ENCODE assay signal across 21 mouse cellular contexts in the genomic region with DNA sequence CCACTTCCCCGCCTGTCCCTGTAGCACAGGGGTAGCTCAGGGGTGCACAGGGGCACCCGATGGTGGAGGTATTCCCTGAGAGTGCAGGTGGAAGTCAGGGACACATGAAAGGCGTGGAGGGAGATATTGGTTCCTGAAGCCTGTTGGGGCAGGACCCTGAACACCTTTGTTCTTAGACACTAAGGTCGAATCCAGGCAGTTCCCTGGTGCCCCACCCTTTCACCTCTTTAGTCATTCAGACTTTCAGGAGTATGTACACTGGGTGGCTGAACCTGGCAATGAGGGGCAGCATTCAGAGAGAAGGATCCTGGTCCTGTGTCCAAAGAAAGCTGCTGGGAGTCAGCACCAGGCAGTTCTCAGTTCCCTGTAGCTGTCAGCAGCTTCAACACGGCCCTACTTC. TPM values are rescaled to one million over a fixed set of nuclear protein-coding genes. Genes with fewer than 3 reads are reported as not detected.
"Had no signal": no experiment of that assay in that cellular context is flagged by ENCODE, and none has a peak within 500 bp of the region (broad histone marks: within the 10 kb centered on the region; RNA-seq: fewer than 3 reads in every experiment).

No protein-coding gene starts in this region.

- H3K4me2 ChIP-seq: liver, embryonic 13.5 days; lung, embryonic 15.5 days; midbrain, embryonic 11.5 days; neural tube, embryonic 13.5 days; stomach, embryonic 15.5 days had no signal

- H3K4me3 ChIP-seq: left cerebral cortex, adult 2 months; limb, embryonic 10.5 days; liver, embryonic 13.5 days; lung, embryonic 15.5 days; megakaryocyte, embryonic 14.5 days; neural tube, embryonic 13.5 days; stomach, embryonic 15.5 days had no signal

- H3K9ac ChIP-seq: liver, embryonic 13.5 days; liver, postnatal 0 days; lung, embryonic 15.5 days; neural tube, embryonic 13.5 days; stomach, embryonic 15.5 days had no signal

- ATAC-seq: midbrain, embryonic 16.5 days had no signal

- H3K27ac ChIP-seq: left cerebral cortex, adult 2 months; limb, embryonic 10.5 days; liver, embryonic 13.5 days; lung, embryonic 15.5 days; macrophage; neural tube, embryonic 13.5 days; stomach, embryonic 15.5 days had no signal

- H3K36me3 ChIP-seq: liver, embryonic 13.5 days; lung, embryonic 15.5 days; stomach, embryonic 15.5 days had no signal

- H3K9me3 ChIP-seq: limb, embryonic 10.5 days; liver, embryonic 13.5 days; lung, embryonic 15.5 days; neural tube, embryonic 13.5 days; stomach, embryonic 15.5 days had no signal

- DNase-seq: kidney, postnatal 25 days; liver, embryonic 13.5 days; liver, postnatal 0 days; lung, postnatal 14 days; right cerebral cortex, postnatal 14 days; thymus, adult 2 months; thymus, postnatal 25 days had no signal

- H3K4me1 ChIP-seq: limb, embryonic 10.5 days; lung, embryonic 15.5 days had no signal

RNA-seq across cellular contexts. Expression of a gene that starts 24.1 kb away (rescaled TPM):
- polyA plus RNA-seq: liver, postnatal 0 days had no signal

RNA-seq across cellular contexts. Expression of a gene that starts 29.7 kb away (rescaled TPM):
- total RNA-seq: layer of hippocampus, postnatal 25 days; left cerebral cortex, adult 2 months; left cerebral cortex, postnatal 14 days had no signal
- polyA plus RNA-seq: limb, embryonic 10.5 days; liver, embryonic 13.5 days; liver, postnatal 0 days; macrophage; midbrain, embryonic 11.5 days; neural tube, embryonic 13.5 days; spleen, adult 2 months; testis, adult 2 months; urinary bladder, adult 2 months had no signal

RNA-seq across cellular contexts. Expression of a gene that starts 44.2 kb away (rescaled TPM):
- total RNA-seq: layer of hippocampus, postnatal 25 days; left cerebral cortex, adult 2 months; left cerebral cortex, postnatal 14 days had no signal
- polyA plus RNA-seq: limb, embryonic 10.5 days; macrophage; midbrain, embryonic 11.5 days; midbrain, embryonic 16.5 days; neural tube, embryonic 13.5 days had no signal
